Mouse (Mus musculus) MEL (cell line): ENCODE results near the gene Lnx2. TPM values are rescaled to one million over a fixed set of nuclear protein-coding genes. Genes with fewer than 3 reads are reported as not detected.

ENCODE experiments used
- DNase-seq: peaks from one replicate; pipeline ENCODE4 v3.0.0; 2011; ENCODE audit warnings: low read depth, low spot score
- H3K27ac ChIP-seq: 2 replicates; pipeline ENCODE4 v1.5.1; 2012; ENCODE audit warnings: low read depth, mild to moderate bottlenecking, control low read depth, low read length, moderate library complexity; ENCODE audit not compliant: control insufficient read depth
- H3K27me3 ChIP-seq, 2 experiments: fragments of 150-350 bp in 1 of 2; sonication (generic) in 1 of 2; 2 replicates each; pipeline ENCODE4 v1.6.1; 2012; ENCODE audit warnings: low read length in 2 of 2, mild to moderate bottlenecking in 2 of 2, improper control_type of control experiment in 1 of 2, moderate library complexity in 1 of 2; ENCODE audit not compliant: insufficient read depth in 2 of 2, control insufficient read depth in 1 of 2
- H3K36me3 ChIP-seq, 2 experiments: 2 replicates each; pipeline ENCODE4 v1.6.1; 2012 to 2014; ENCODE audit warnings: low read length in 2 of 2, improper control_type of control experiment in 1 of 2, inconsistent platforms in 1 of 2, mild to moderate bottlenecking in 1 of 2; ENCODE audit not compliant: insufficient read depth in 2 of 2, control insufficient read depth in 1 of 2
- H3K4me1 ChIP-seq, 2 experiments: fragments of 150-350 bp in 1 of 2; sonication (generic) in 1 of 2; 2 replicates each; pipeline ENCODE4 v1.6.1; 2012; ENCODE audit warnings: low read length in 2 of 2, improper control_type of control experiment in 1 of 2, mild to moderate bottlenecking in 1 of 2; ENCODE audit not compliant: insufficient read depth in 2 of 2, control insufficient read depth in 1 of 2
- H3K4me3 ChIP-seq, 2 experiments: fragments of 150-350 bp in 1 of 2; sonication (generic) in 1 of 2; 2 replicates each; pipeline ENCODE4 v1.5.1; 2012; ENCODE audit warnings: low read depth in 2 of 2, low read length in 2 of 2, mild to moderate bottlenecking in 2 of 2, moderate library complexity in 2 of 2, control low read depth in 1 of 2, improper control_type of control experiment in 1 of 2; ENCODE audit not compliant: control insufficient read depth in 1 of 2, insufficient read depth in 1 of 2
- H3K79me2 ChIP-seq: 2 replicates; pipeline ENCODE4 v1.6.1; 2012; ENCODE audit warnings: mild to moderate bottlenecking, low read length, moderate library complexity; ENCODE audit not compliant: control insufficient read depth, poor library complexity, insufficient read depth
- H3K9ac ChIP-seq: 2 replicates; pipeline ENCODE4 v1.6.1; 2012; ENCODE audit warnings: low read depth, mild to moderate bottlenecking, control low read depth, low read length, moderate library complexity; ENCODE audit not compliant: control insufficient read depth, poor library complexity, severe bottlenecking
- H3K9me3 ChIP-seq: fragments of 150-350 bp; sonication (generic); replicated peaks from 2 replicates; pipeline ENCODE4 v1.6.1; 2012; ENCODE audit warnings: mild to moderate bottlenecking, low read length, improper control_type of control experiment, moderate library complexity; ENCODE audit not compliant: insufficient read depth
- CHD2 ChIP-seq: IDR thresholded peaks from 2 replicates; pipeline ENCODE4 v1.6.1; 2011; ENCODE audit warnings: low read length, improper control_type of control experiment
- CTCF ChIP-seq, 3 experiments: IDR thresholded peaks in 2 of 3; conservative IDR thresholded peaks in 1 of 3; 2 replicates each; pipeline ENCODE4 v1.5.1; 2011 to 2012; ENCODE audit warnings: low read length in 3 of 3, low read depth in 2 of 3, mild to moderate bottlenecking in 2 of 3, improper control_type of control experiment in 1 of 3, inconsistent platforms in 1 of 3, mixed read lengths in 1 of 3, moderate library complexity in 1 of 3; ENCODE audit not compliant: control insufficient read depth in 1 of 3, insufficient read depth in 1 of 3, poor library complexity in 1 of 3, severe bottlenecking in 1 of 3
- E2F4 ChIP-seq: IDR thresholded peaks from 2 replicates; pipeline ENCODE4 v1.6.1; 2011; ENCODE audit warnings: low read depth, low read length, improper control_type of control experiment, borderline replicate concordance
- ELF1 ChIP-seq: IDR thresholded peaks from 2 replicates; pipeline ENCODE4 v1.6.1; 2014; ENCODE audit warnings: low read depth, mild to moderate bottlenecking, inconsistent platforms, low read length, improper control_type of control experiment, moderate library complexity
- EP300 ChIP-seq, 2 experiments: IDR thresholded peaks; 2 replicates each; pipeline ENCODE4 v1.6.1; 2011; ENCODE audit warnings: improper control_type of control experiment in 2 of 2, low read length in 2 of 2, low read depth in 1 of 2, mild to moderate bottlenecking in 1 of 2
- GABPA ChIP-seq: IDR thresholded peaks from 2 replicates; pipeline ENCODE4 v1.6.1; 2012; ENCODE audit warnings: low read depth, mild to moderate bottlenecking, inconsistent platforms, low read length, improper control_type of control experiment, moderate library complexity
- MAX ChIP-seq: IDR thresholded peaks from 2 replicates; pipeline ENCODE4 v1.6.1; 2011; ENCODE audit warnings: low read length, improper control_type of control experiment
- MEF2A ChIP-seq: IDR thresholded peaks from 2 replicates; pipeline ENCODE4 v1.6.1; 2014; ENCODE audit warnings: low read depth, mild to moderate bottlenecking, inconsistent platforms, low read length, improper control_type of control experiment; ENCODE audit not compliant: poor library complexity, insufficient replicate concordance, severe bottlenecking; ENCODE audit errors: extremely low read depth
- MXI1 ChIP-seq: IDR thresholded peaks from 2 replicates; pipeline ENCODE4 v1.6.1; 2011; ENCODE audit warnings: mild to moderate bottlenecking, low read depth, low read length, improper control_type of control experiment
- MYB ChIP-seq: IDR thresholded peaks from 2 replicates; pipeline ENCODE4 v1.6.1; 2011; ENCODE audit warnings: mild to moderate bottlenecking, low read depth, low read length, improper control_type of control experiment
- MYC ChIP-seq: IDR thresholded peaks from 2 replicates; pipeline ENCODE4 v1.6.1; 2011; ENCODE audit warnings: low read depth, mild to moderate bottlenecking, low read length, improper control_type of control experiment, moderate library complexity
- NELFE ChIP-seq: IDR thresholded peaks from 2 replicates; pipeline ENCODE4 v1.6.1; 2011; ENCODE audit warnings: low read depth, low read length, improper control_type of control experiment
- RAD21 ChIP-seq: IDR thresholded peaks from 2 replicates; pipeline ENCODE4 v1.6.1; 2011; ENCODE audit warnings: mild to moderate bottlenecking, low read depth, low read length, improper control_type of control experiment
- RCOR1 ChIP-seq: IDR thresholded peaks from 2 replicates; pipeline ENCODE4 v1.6.1; 2012; ENCODE audit warnings: low read depth, mild to moderate bottlenecking, inconsistent platforms, low read length, improper control_type of control experiment
- SMC3 ChIP-seq: IDR thresholded peaks from 2 replicates; pipeline ENCODE4 v1.6.1; 2011; ENCODE audit warnings: low read depth, low read length, improper control_type of control experiment
- TAL1 ChIP-seq: IDR thresholded peaks from 2 replicates; pipeline ENCODE4 v1.6.1; 2012; ENCODE audit warnings: mild to moderate bottlenecking, inconsistent platforms, low read length, moderate library complexity, mixed read lengths
- TBP ChIP-seq: IDR thresholded peaks from 2 replicates; pipeline ENCODE4 v1.8.0; 2011; ENCODE audit warnings: low read depth, low read length, improper control_type of control experiment
- UBTF ChIP-seq: IDR thresholded peaks from 2 replicates; pipeline ENCODE4 v1.6.1; 2012; ENCODE audit warnings: low read depth, mild to moderate bottlenecking, inconsistent platforms, low read length, improper control_type of control experiment, moderate library complexity, borderline replicate concordance; ENCODE audit not compliant: insufficient read depth
- USF1 ChIP-seq: IDR thresholded peaks from 2 replicates; pipeline ENCODE4 v1.6.1; 2014; ENCODE audit warnings: low read depth, mild to moderate bottlenecking, inconsistent platforms, low read length, improper control_type of control experiment, moderate library complexity
- USF2 ChIP-seq, 2 experiments: IDR thresholded peaks; 2 replicates each; pipeline ENCODE4 v1.6.1; 2011 to 2012; ENCODE audit warnings: improper control_type of control experiment in 2 of 2, low read length in 2 of 2, borderline replicate concordance in 1 of 2, inconsistent platforms in 1 of 2, low read depth in 1 of 2, mild to moderate bottlenecking in 1 of 2; ENCODE audit not compliant: insufficient read depth in 1 of 2
- ZMIZ1 ChIP-seq: IDR thresholded peaks from 2 replicates; pipeline ENCODE4 v1.6.1; 2012; ENCODE audit warnings: low read depth, mild to moderate bottlenecking, inconsistent platforms, low read length, improper control_type of control experiment, moderate library complexity
- polyA plus RNA-seq, 2 experiments: library from polyadenylated mRNA; stranded (reverse) in 1 of 2; unstranded in 1 of 2; fragments of >175 nt in 1 of 2; fragments of >200 nt in 1 of 2; gene quantifications; 2 replicates each; pipeline versions ENCODE4 v1.2.1 to v1.2.4; 2012; ENCODE audit warnings: low replicate concordance in 2 of 2, low read depth in 1 of 2; ENCODE audit not compliant: insufficient read length in 2 of 2, insufficient read depth in 1 of 2, missing spikeins in 1 of 2
- total RNA-seq: library from RNA; depleted of rRNA; stranded (reverse); fragments of 300-350 nt; gene quantifications from 2 replicates; pipeline ENCODE4 v1.2.3, GENCODE M21; 2012

Gene Lnx2
- total and polyA plus RNA-seq, 3 experiments: 22.0 to 26.1 TPM; not detected in 1

GRCm38 (mm10) chr5:147035301-147035700, 41.1 kb downstream of the Lnx2 start:
- H3K9me3 ChIP-seq: no peaks in the 10 kb centered on the region
- peak; percentile 69 for DNase-seq
- no peaks in the 10 kb centered on the region for H3K4me1 ChIP-seq
- no peak overlapping the region for H3K27ac ChIP-seq
- H3K9ac ChIP-seq: no peak overlapping the region
- H3K36me3 ChIP-seq: peaks cover 0 to 2% of the 10 kb centered on the region in 2 experiments; a peak in 3 of 4 replicates
- peaks cover 2% of the 10 kb centered on the region; the same call in 1 of the 2 replicates for H3K79me2 ChIP-seq
- TF ChIP-seq USF1 (peak; percentile 83), MAX (0 out of 2 replicates have a peak, but pooled peaks have one; percentile 20), TBP (no peak), MEF2A (no peak), USF2 (IDR thresholded peaks at IDR 0.05; ENCODE audit: borderline replicate concordance in 1 of 2, insufficient read depth in 1 of 2, low read depth in 1 of 2, low read length in 2 of 2) (peak in 1 of 2 experiments; percentile 57; a peak in 2 of 4 replicates), RAD21 (no peak)
- H3K27me3 ChIP-seq: no peaks in the 10 kb centered on the region
- no peak overlapping the region for H3K4me3 ChIP-seq

DNA sequence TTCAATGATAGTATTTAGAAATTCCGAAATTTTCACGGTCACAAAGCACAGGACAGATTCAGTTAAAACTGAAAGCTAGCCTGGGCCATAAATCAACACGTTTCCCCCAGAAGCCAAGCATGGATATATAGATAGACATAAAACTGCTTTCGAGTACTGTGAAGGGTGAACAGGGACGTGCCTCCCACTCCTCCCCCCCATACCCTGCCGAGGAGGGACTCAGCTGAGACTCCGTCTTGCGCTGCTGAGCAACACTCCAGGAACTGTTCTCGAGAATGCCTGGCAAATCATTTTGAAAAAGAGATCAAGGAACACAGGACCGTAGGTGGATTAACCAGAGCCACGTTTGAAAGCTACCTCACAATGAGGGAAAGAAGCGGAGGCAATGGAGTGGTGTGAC, 42.1 kb downstream of the Lnx2 start:
- Histone ChIP-seq H3K9ac (no peak overlapping the region), H3K4me1 (no peaks in the 10 kb centered on the region), H3K79me2 (peaks cover 2% of the 10 kb centered on the region; the same call in 1 of the 2 replicates), H3K27me3 (no peaks in the 10 kb centered on the region), H3K27ac (no peak overlapping the region), H3K9me3 (no peaks in the 10 kb centered on the region), H3K4me3 (no peak overlapping the region), H3K36me3 (peaks cover 0 to 2% of the 10 kb centered on the region in 2 experiments; a peak in 3 of 4 replicates)
- no peak for TF ChIP-seq ZMIZ1
- no peak for TF ChIP-seq SMC3
- TF ChIP-seq GABPA: no peak
- no peak for TF ChIP-seq USF2 (IDR thresholded peaks at IDR 0.05; ENCODE audit: borderline replicate concordance in 1 of 2, insufficient read depth in 1 of 2, low read depth in 1 of 2, low read length in 2 of 2)
- TF ChIP-seq RCOR1: no peak
- no peak for TF ChIP-seq ELF1
- no peak for DNase-seq

- H3K4me1 ChIP-seq: no peaks in the 10 kb centered on the region
- no peaks in the 10 kb centered on the region for H3K27me3 ChIP-seq
- peaks cover 1% of the 10 kb centered on the region; the same call in 1 of the 2 replicates for H3K79me2 ChIP-seq
- H3K9me3 ChIP-seq: no peaks in the 10 kb centered on the region
- H3K4me3 ChIP-seq: no peak overlapping the region
- H3K36me3 ChIP-seq: peaks cover 0 to 2% of the 10 kb centered on the region in 2 experiments; a peak in 3 of 4 replicates
- no peak for DNase-seq
- no peak overlapping the region for H3K27ac ChIP-seq
- no peak overlapping the region for H3K9ac ChIP-seq
- TF ChIP-seq MXI1: no peak
- TF ChIP-seq MYC: no peak
- no peak for TF ChIP-seq UBTF
- TF ChIP-seq TAL1: no peak
- no peak for TF ChIP-seq RCOR1
- no peak for TF ChIP-seq EP300 (IDR thresholded peaks at IDR 0.05; ENCODE audit: low read depth in 1 of 2, low read length in 2 of 2)
- TF ChIP-seq ELF1: no peak
- no peak for TF ChIP-seq MYB
- TF ChIP-seq MAX: no peak
- TF ChIP-seq E2F4: no peak
- no peak for TF ChIP-seq CHD2
- no peak for TF ChIP-seq NELFE
- TF ChIP-seq CTCF (IDR thresholded peaks at IDR 0.05 in 2 of 3, conservative IDR thresholded peaks at IDR 0.05 in 1 of 3; ENCODE audit: control insufficient read depth in 1 of 3, insufficient read depth in 1 of 3, low read depth in 2 of 3, low read length in 3 of 3, poor library complexity in 1 of 3, severe bottlenecking in 1 of 3): no peak
These were observed 43.2 kb downstream of the Lnx2 start for GRCm38 (mm10) chr5:147033155-147033554.
